Mouse (Mus musculus) macrophage (primary cell): ENCODE measurements around the gene Tecr. TPM values are rescaled to one million over a fixed set of nuclear protein-coding genes. Genes with fewer than 3 reads are reported as not detected.

Source experiments
- H3K27ac ChIP-seq: fragments of 350-480 bp; formaldehyde crosslinking; 2 replicates; pipeline ENCODE4 v1.9.0; 2021
- H3K36me3 ChIP-seq: fragments of 350-480 bp; formaldehyde crosslinking; 2 replicates; pipeline ENCODE4 v1.9.0; 2021; ENCODE audit errors: inconsistent target
- H3K4me3 ChIP-seq: fragments of 350-480 bp; formaldehyde crosslinking; 2 replicates; pipeline ENCODE4 v1.9.0; 2021; ENCODE audit errors: inconsistent target
- H3K79me2 ChIP-seq: fragments of 350-480 bp; formaldehyde crosslinking; 2 replicates; pipeline ENCODE4 v1.9.0; 2021; ENCODE audit errors: inconsistent target
- WGBS: methylation state at CpG from one replicate; pipeline ENCODE4 v1.1.7; 2026; ENCODE audit warnings: inconsistent platforms; ENCODE audit not compliant: missing documents; 5-methylcytosine and 5-hydroxymethylcytosine counted together
- polyA plus RNA-seq: library from polyadenylated mRNA; stranded (reverse); fragments of 250-400 nt; gene quantifications from 3 replicates; pipeline ENCODE4 v1.2.4, GENCODE M21; 2018; ENCODE audit warnings: inconsistent platforms

Tecr gene
- polyA plus RNA-seq, 1 experiment from 2014 or later: 160 TPM

GRCm38 (mm10) chr8:83625676-83626299 lies 18.0 kb upstream of the Tecr start:
- H3K27ac ChIP-seq: no peak overlapping the region
- no peaks in the 10 kb centered on the region for H3K79me2 ChIP-seq
- no peak overlapping the region for H3K4me3 ChIP-seq
- H3K36me3 ChIP-seq: no peaks in the 10 kb centered on the region
- 55% methylated on average over 6 of the region's 6 CpGs for WGBS

GRCm38 (mm10) chr8:83624739-83625138 lies 17.0 kb upstream of the Tecr start:
- H3K79me2 ChIP-seq: no peaks in the 10 kb centered on the region
- H3K36me3 ChIP-seq: no peaks in the 10 kb centered on the region
- 31% methylated on average over 3 of the region's 3 CpGs for WGBS
- no peak overlapping the region for H3K27ac ChIP-seq
- no peak overlapping the region for H3K4me3 ChIP-seq

- Histone ChIP-seq H3K4me3 (no peak overlapping the region), H3K79me2 (no peaks in the 10 kb centered on the region), H3K36me3 (no peaks in the 10 kb centered on the region), H3K27ac (no peak overlapping the region)
- 92% methylated on average over 7 of the region's 7 CpGs for WGBS
Measured at GRCm38 (mm10) chr8:83623549-83623948, 15.8 kb upstream of the Tecr start.

- no peak overlapping the region for H3K27ac ChIP-seq
- WGBS: 11% methylated on average over 21 of the region's 23 CpGs
Measured at GRCm38 (mm10) chr8:83622389-83622989, 14.7 kb upstream of the Tecr start.

GRCm38 (mm10) chr8:83621691-83622388 lies 14.1 kb upstream of the Tecr start:
- Histone ChIP-seq H3K36me3 (no peaks in the 10 kb centered on the region), H3K4me3 (no peak overlapping the region)
- 59% methylated on average over 15 of the region's 15 CpGs for WGBS

More at GRCm38 (mm10) chr8:83622389-83622989, 14.7 kb upstream of the Tecr start:
- no peaks in the 10 kb centered on the region for H3K79me2 ChIP-seq
- no peak overlapping the region for H3K4me3 ChIP-seq
- no peaks in the 10 kb centered on the region for H3K36me3 ChIP-seq

GRCm38 (mm10) chr8:83619568-83620285 lies 12.0 kb upstream of the Tecr start:
- 96% methylated on average over 9 of the region's 9 CpGs for WGBS
- no peaks in the 10 kb centered on the region for H3K36me3 ChIP-seq
- H3K4me3 ChIP-seq: no peak overlapping the region
- H3K79me2 ChIP-seq: no peaks in the 10 kb centered on the region
- no peak overlapping the region for H3K27ac ChIP-seq

More at GRCm38 (mm10) chr8:83621691-83622388, 14.1 kb upstream of the Tecr start:
- no peak overlapping the region for H3K27ac ChIP-seq
- no peaks in the 10 kb centered on the region for H3K79me2 ChIP-seq

- H3K79me2 ChIP-seq: no peaks in the 10 kb centered on the region
- H3K27ac ChIP-seq: no peak overlapping the region
- 100% methylated on average over 2 of the region's 2 CpGs for WGBS
- H3K4me3 ChIP-seq: no peak overlapping the region
- H3K36me3 ChIP-seq: no peaks in the 10 kb centered on the region
Measured at GRCm38 (mm10) chr8:83618566-83618965, 10.8 kb upstream of the Tecr start.

- Histone ChIP-seq H3K27ac (no peak overlapping the region), H3K4me3 (no peak overlapping the region), H3K36me3 (peaks cover 10% of the 10 kb centered on the region), H3K79me2 (no peaks in the 10 kb centered on the region)
- 96% methylated on average over 2 of the region's 2 CpGs for WGBS
Measured at GRCm38 (mm10) chr8:83617111-83617510, 9.3 kb upstream of the Tecr start.

- Histone ChIP-seq H3K36me3 (peaks cover 15% of the 10 kb centered on the region), H3K79me2 (no peaks in the 10 kb centered on the region), H3K27ac (no peak overlapping the region), H3K4me3 (no peak overlapping the region)
Measured at GRCm38 (mm10) chr8:83616625-83617024, 8.9 kb upstream of the Tecr start.

GRCm38 (mm10) chr8:83613695-83614094 lies 5.9 kb upstream of the Tecr start:
- H3K27ac ChIP-seq: no peak overlapping the region
- peaks cover 28% of the 10 kb centered on the region for H3K36me3 ChIP-seq
- 93% methylated on average over 4 of the region's 4 CpGs for WGBS

GRCm38 (mm10) chr8:83611921-83612320 lies 4.2 kb upstream of the Tecr start:
- peaks cover 28% of the 10 kb centered on the region for H3K36me3 ChIP-seq
- H3K4me3 ChIP-seq: no peak overlapping the region
- 88% methylated on average over 4 of the region's 4 CpGs for WGBS
- peaks cover 32% of the 10 kb centered on the region for H3K79me2 ChIP-seq
- H3K27ac ChIP-seq: no peak overlapping the region

More at GRCm38 (mm10) chr8:83613695-83614094, 5.9 kb upstream of the Tecr start:
- Histone ChIP-seq H3K79me2 (peaks cover 26% of the 10 kb centered on the region), H3K4me3 (no peak overlapping the region)

GRCm38 (mm10) chr8:83609547-83610180 lies 1.9 kb upstream of the Tecr start:
- Histone ChIP-seq H3K4me3 (peak overlapping the region; percentile 86), H3K36me3 (peaks cover 28% of the 10 kb centered on the region), H3K79me2 (peaks cover 46% of the 10 kb centered on the region), H3K27ac (peak overlapping the region; percentile 10)
- WGBS: 66% methylated on average over 10 of the region's 10 CpGs

- Histone ChIP-seq H3K27ac (peak overlapping the region; percentile 10), H3K36me3 (peaks cover 28% of the 10 kb centered on the region), H3K79me2 (peaks cover 46% of the 10 kb centered on the region), H3K4me3 (peak overlapping the region; percentile 86)
- WGBS: 9% methylated on average over 9 of the region's 9 CpGs
Measured at GRCm38 (mm10) chr8:83609086-83609485, 1.3 kb upstream of the Tecr start.

- H3K27ac ChIP-seq: peak overlapping the region; percentile 33; the same call in 1 of the 2 replicates
- WGBS: under 1% methylated on average over 49 of the region's 51 CpGs
Measured at GRCm38 (mm10) chr8:83608398-83608829, 643 bp upstream of the Tecr start.

More at GRCm38 (mm10) chr8:83608398-83608829, 643 bp upstream of the Tecr start:
- Histone ChIP-seq H3K79me2 (peaks cover 46% of the 10 kb centered on the region), H3K4me3 (peak overlapping the region; percentile 86), H3K36me3 (peaks cover 28% of the 10 kb centered on the region)
